Mouse (Mus musculus) lung, adult 2 months (tissue): ENCODE results near the gene Nav2.

Source experiments
- CTCF ChIP-seq: fragments of 200-500 bp; IDR thresholded peaks from 2 replicates; pipeline ENCODE4 v1.5.1; 2011; ENCODE audit warnings: mild to moderate bottlenecking, low read length, control low read depth; ENCODE audit not compliant: insufficient read depth
- POLR2A ChIP-seq: fragments of 200-500 bp; IDR thresholded peaks from 2 replicates; pipeline ENCODE4 v1.6.1; 2011; ENCODE audit warnings: low read depth, mild to moderate bottlenecking, control low read depth, low read length, borderline replicate concordance; ENCODE audit errors: extremely low read depth

GRCm38 (mm10) chr7:49301487-49301886 is 393.0 kb downstream of the Nav2 start:
- TF ChIP-seq POLR2A: no peak
- TF ChIP-seq CTCF: no peak
